Mouse (Mus musculus): ENCODE measurements at regions not wholly inside any gene's neighbourhood (a gene's known extent, or its start where the extent isn't known, plus 50 kb on each side); places are given as distances from the start of the nearest gene placed in this dataset.

DNA sequence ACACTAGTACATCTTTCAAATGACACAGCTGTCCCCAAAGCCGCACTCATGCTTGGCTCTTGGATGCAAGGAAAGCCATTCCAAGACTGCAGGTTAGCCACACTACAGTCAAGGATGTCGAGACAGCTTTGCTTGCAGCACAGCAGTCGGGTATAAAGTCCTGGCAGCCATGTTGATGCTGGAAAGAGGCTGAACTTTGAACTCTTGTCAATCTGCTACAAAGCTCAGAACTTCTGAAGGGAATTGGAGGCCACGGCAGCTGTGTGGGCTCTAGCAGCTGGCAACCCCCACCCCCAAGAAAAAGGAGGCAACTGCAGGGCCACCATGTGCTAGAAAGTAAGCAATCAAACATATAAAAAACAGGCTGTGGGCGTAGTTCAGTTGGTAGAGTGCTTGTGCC lies 90.0 kb upstream of the Zcchc2 start:
- Histone ChIP-seq H3K4me3 (ENCODE audit: low read depth, low read length) (no peak overlapping the region), H3K4me1 (ENCODE audit: control insufficient read depth, insufficient read depth, insufficient read length, low read length) (no peaks in the 10 kb centered on the region; the same call in 1 of the 2 replicates), H3K36me3 (ENCODE audit: control insufficient read depth, insufficient read depth, low read length) (no peaks in the 10 kb centered on the region), H3K27me3 (ENCODE audit: control insufficient read depth, insufficient read depth, low read length) (no peaks in the 10 kb centered on the region), H3K27ac (ENCODE audit: insufficient read depth, low read depth, low read length) (no peak overlapping the region)
- WGBS: 52% methylated on average over 5 of the region's 5 CpGs
- TF ChIP-seq POLR2A (IDR thresholded peaks at IDR 0.05; ENCODE audit: low read depth, low read length) (no peak), CTCF (IDR thresholded peaks at IDR 0.05; ENCODE audit: extremely low read depth, insufficient read length, insufficient replicate concordance, low read depth, low read length) (no peak)

DNA sequence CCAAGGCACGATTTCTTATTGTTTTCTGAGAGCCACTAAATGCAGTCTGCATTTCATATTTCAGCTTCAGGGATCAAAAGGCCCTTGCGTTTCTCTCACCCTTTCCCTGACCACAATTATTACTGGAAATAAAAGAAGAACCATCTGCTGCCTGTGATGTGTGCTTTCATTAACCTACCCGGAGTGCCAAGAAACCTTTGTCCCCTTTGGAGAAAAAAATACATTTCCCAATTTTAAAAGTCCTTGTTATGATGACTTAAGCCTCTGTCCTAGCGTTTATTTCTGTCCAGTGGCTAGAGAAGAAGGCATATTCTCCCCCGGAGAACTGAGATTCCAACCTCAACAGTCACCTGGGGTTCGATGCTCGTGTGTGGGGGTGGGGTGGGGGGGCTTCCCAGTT lies 89.3 kb upstream of the Zcchc2 start:
- 62% methylated on average over 7 of the region's 7 CpGs for WGBS
- Histone ChIP-seq H3K27ac (ENCODE audit: insufficient read depth, low read depth, low read length) (no peak overlapping the region), H3K4me3 (ENCODE audit: low read depth, low read length) (no peak overlapping the region), H3K36me3 (ENCODE audit: control insufficient read depth, insufficient read depth, low read length) (no peaks in the 10 kb centered on the region), H3K4me1 (ENCODE audit: control insufficient read depth, insufficient read depth, insufficient read length, low read length) (no peaks in the 10 kb centered on the region; the same call in 1 of the 2 replicates), H3K27me3 (ENCODE audit: control insufficient read depth, insufficient read depth, low read length) (no peaks in the 10 kb centered on the region)
- TF ChIP-seq POLR2A (IDR thresholded peaks at IDR 0.05; ENCODE audit: low read depth, low read length): no peak
- TF ChIP-seq CTCF (IDR thresholded peaks at IDR 0.05; ENCODE audit: extremely low read depth, insufficient read length, insufficient replicate concordance, low read depth, low read length): no peak

DNA sequence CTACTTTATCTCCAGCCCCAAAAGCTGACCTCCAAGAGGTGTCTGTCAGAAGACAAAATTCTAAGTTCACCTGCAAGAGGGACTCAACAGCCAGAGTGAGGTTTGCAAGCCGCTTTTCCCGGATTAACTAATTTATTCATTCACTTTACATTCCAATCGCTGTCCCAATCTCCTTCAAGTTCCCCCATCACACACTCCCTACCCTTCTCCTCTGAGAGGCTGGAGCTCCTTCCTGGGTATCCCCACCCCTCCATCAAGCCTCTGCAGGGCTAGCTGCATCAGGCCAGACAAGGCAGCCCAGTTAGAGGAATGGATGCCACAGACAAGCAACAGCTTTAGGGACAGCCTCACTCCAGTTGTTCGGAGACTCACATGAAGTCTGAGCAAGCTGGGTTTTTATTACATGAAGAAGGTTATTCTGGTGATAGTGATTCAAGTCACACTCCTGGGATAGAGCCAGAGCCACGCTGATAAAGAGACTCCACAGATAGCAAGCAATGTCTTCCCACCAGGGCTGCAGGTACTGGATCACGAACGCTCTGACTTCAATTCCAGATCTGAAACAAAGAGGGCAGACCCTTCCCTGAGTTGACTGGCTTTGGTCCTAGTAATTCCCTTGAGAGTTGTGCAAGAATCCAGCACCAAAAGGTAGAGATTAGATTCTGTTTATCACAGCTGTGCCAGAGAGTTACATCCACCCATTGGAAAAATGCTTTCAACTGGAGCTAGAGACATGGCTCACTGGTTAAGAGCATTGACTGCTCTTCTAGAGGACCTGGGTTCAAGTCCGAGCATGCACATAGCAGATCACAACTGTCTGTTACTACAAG lies 86.7 kb upstream of the Zcchc2 start:
- WGBS: 75% methylated on average over 8 of the region's 8 CpGs
- H3K36me3 ChIP-seq (ENCODE audit: control insufficient read depth, insufficient read depth, low read length): no peaks in the 10 kb centered on the region
- no peaks in the 10 kb centered on the region; the same call in 1 of the 2 replicates for H3K4me1 ChIP-seq (ENCODE audit: control insufficient read depth, insufficient read depth, insufficient read length, low read length)
- TF ChIP-seq POLR2A (IDR thresholded peaks at IDR 0.05; ENCODE audit: low read depth, low read length) (no peak), CTCF (IDR thresholded peaks at IDR 0.05; ENCODE audit: extremely low read depth, insufficient read length, insufficient replicate concordance, low read depth, low read length) (no peak)
- H3K4me3 ChIP-seq (ENCODE audit: low read depth, low read length): no peak overlapping the region
- no peaks in the 10 kb centered on the region for H3K27me3 ChIP-seq (ENCODE audit: control insufficient read depth, insufficient read depth, low read length)
- H3K27ac ChIP-seq (ENCODE audit: insufficient read depth, low read depth, low read length): no peak overlapping the region

DNA sequence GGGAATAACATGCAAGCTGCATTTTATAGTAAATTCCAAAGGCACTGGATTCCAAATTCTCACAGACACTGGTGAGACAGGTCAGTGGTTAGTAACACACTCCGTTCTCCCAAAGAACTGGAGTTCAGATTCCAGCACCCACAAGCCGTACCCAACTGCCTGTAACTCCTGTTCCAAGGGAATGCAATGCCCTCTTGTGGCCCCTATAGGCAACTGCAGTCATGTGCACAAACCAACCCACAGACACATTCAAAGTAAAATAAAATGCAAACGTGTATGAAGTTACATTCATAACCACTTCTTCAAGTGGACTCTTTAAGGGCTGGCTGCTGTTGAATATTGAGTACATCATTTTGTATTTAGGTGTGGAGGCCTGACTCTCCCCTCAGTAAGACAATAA lies 85.5 kb upstream of the Zcchc2 start:
- WGBS: 90% methylated on average over 3 of the region's 3 CpGs
- Histone ChIP-seq H3K4me1 (ENCODE audit: control insufficient read depth, insufficient read depth, insufficient read length, low read length) (no peaks in the 10 kb centered on the region; the same call in 1 of the 2 replicates), H3K27me3 (ENCODE audit: control insufficient read depth, insufficient read depth, low read length) (no peaks in the 10 kb centered on the region), H3K27ac (ENCODE audit: insufficient read depth, low read depth, low read length) (no peak overlapping the region), H3K4me3 (ENCODE audit: low read depth, low read length) (no peak overlapping the region), H3K36me3 (ENCODE audit: control insufficient read depth, insufficient read depth, low read length) (no peaks in the 10 kb centered on the region)
- TF ChIP-seq CTCF (IDR thresholded peaks at IDR 0.05; ENCODE audit: extremely low read depth, insufficient read length, insufficient replicate concordance, low read depth, low read length) (peak; percentile 29; the same call in 1 of the 2 replicates), POLR2A (IDR thresholded peaks at IDR 0.05; ENCODE audit: low read depth, low read length) (no peak)

DNA sequence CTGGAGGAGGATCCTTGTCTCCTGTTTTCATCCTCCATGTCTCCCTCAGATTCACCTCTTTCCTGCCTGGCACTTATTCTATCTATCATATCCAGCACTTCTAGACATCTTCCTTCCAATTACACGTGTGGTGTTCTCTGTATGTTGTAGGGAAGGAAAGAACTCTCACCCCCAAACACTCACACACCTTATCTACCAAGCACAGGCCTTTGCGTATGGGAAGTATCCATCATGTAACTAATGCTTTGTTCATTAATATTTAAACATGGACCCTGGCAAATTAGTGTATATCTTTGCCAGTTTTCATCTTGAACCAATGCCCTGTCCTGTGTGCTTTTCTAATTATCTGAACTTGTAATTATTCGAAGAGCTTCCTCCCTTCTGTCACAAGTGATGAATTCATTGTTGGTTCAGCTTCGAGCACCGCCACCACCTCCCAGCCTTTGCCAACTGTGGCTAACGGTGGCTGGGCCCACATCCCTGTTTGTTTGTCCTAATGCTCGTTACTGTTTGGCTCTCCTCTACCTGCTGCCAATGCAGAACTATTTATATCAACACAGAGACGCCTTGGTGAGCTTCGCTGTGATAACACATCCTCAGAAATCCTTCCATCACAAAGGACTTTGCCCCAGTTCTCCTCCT lies 84.3 kb upstream of the Zcchc2 start:
- Histone ChIP-seq H3K27me3 (ENCODE audit: control insufficient read depth, insufficient read depth, low read length) (no peaks in the 10 kb centered on the region), H3K36me3 (ENCODE audit: control insufficient read depth, insufficient read depth, low read length) (no peaks in the 10 kb centered on the region), H3K27ac (ENCODE audit: insufficient read depth, low read depth, low read length) (no peak overlapping the region), H3K4me3 (ENCODE audit: low read depth, low read length) (no peak overlapping the region), H3K4me1 (ENCODE audit: control insufficient read depth, insufficient read depth, insufficient read length, low read length) (no peaks in the 10 kb centered on the region)
- no peak for TF ChIP-seq CTCF (IDR thresholded peaks at IDR 0.05; ENCODE audit: extremely low read depth, insufficient read length, insufficient replicate concordance, low read depth, low read length)
- no peak for TF ChIP-seq POLR2A (IDR thresholded peaks at IDR 0.05; ENCODE audit: low read depth, low read length)
- WGBS: 38% methylated on average over 9 of the region's 9 CpGs

DNA sequence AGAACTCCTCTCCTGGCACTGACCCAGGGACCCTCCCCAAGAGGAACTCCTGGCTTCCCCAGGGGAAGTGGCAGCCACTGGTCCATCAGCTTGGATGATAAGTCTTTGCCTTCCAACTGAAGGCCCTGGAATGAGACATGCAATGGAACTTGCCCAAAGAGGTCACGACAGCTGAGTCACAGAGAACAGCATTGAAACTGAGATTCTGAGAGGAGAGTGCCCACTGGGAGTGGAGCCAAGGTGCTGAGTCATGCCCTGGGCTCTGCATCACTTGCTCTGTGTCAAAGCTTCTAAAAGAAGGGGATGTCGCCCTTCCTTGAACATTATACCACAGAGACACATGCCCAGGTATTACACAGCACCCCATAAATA lies 83.8 kb upstream of the Zcchc2 start:
- Histone ChIP-seq H3K4me1 (ENCODE audit: control insufficient read depth, insufficient read depth, insufficient read length, low read length) (no peaks in the 10 kb centered on the region), H3K36me3 (ENCODE audit: control insufficient read depth, insufficient read depth, low read length) (no peaks in the 10 kb centered on the region), H3K4me3 (ENCODE audit: low read depth, low read length) (no peak overlapping the region), H3K27me3 (ENCODE audit: control insufficient read depth, insufficient read depth, low read length) (no peaks in the 10 kb centered on the region), H3K27ac (ENCODE audit: insufficient read depth, low read depth, low read length) (no peak overlapping the region)
- TF ChIP-seq CTCF (IDR thresholded peaks at IDR 0.05; ENCODE audit: extremely low read depth, insufficient read length, insufficient replicate concordance, low read depth, low read length) (no peak), POLR2A (IDR thresholded peaks at IDR 0.05; ENCODE audit: low read depth, low read length) (no peak)
- 50% methylated on average over 2 of the region's 2 CpGs for WGBS

All from small intestine, adult 2 months (tissue).